Mouse (Mus musculus) C2C12 (cell line): Measurements from ENCODE around the gene Vamp8. TPM values are rescaled to one million over a fixed set of nuclear protein-coding genes. Genes with fewer than 3 reads are reported as not detected.

Experiments used
- H3K27me3 ChIP-seq: one replicate; pipeline ENCODE4 v1.6.1; 2011; ENCODE audit not compliant: control insufficient read depth, insufficient read depth, insufficient read length
- H3K36me3 ChIP-seq: one replicate; pipeline ENCODE4 v1.6.1; 2011; ENCODE audit not compliant: control insufficient read depth, insufficient read depth
- H3K4me3 ChIP-seq: one replicate; pipeline ENCODE4 v1.5.1; 2011; ENCODE audit warnings: mild to moderate bottlenecking, control low read depth; ENCODE audit not compliant: poor library complexity, insufficient read depth, severe bottlenecking
- H3K79me2 ChIP-seq: one replicate; pipeline ENCODE4 v1.6.1; 2011; ENCODE audit not compliant: control insufficient read depth, insufficient read depth
- H3K79me3 ChIP-seq: one replicate; pipeline ENCODE4 v1.6.1; 2011; ENCODE audit warnings: low read depth, control low read depth
- H3ac ChIP-seq: one replicate; pipeline ENCODE3; 2011; ENCODE audit warnings: low read depth; ENCODE audit not compliant: control insufficient read depth, insufficient read length
- CEBPB ChIP-seq: IDR thresholded peaks from one replicate; pipeline ENCODE4 v1.6.1; 2011; ENCODE audit warnings: low read depth, mild to moderate bottlenecking, control low read depth, moderate library complexity
- CTCF ChIP-seq: IDR thresholded peaks from one replicate; pipeline ENCODE4 v1.5.1; 2011; ENCODE audit not compliant: control insufficient read depth, insufficient read depth, insufficient read length
- FOSL1 ChIP-seq: IDR thresholded peaks from one replicate; pipeline ENCODE4 v1.8.0; 2011; ENCODE audit warnings: mild to moderate bottlenecking, low read length; ENCODE audit not compliant: poor library complexity, insufficient read depth, severe bottlenecking
- MAX ChIP-seq: IDR thresholded peaks from one replicate; pipeline ENCODE4 v1.6.1; 2011; ENCODE audit warnings: mild to moderate bottlenecking, control low read depth
- MYOD1 ChIP-seq: IDR thresholded peaks from one replicate; pipeline ENCODE4 v1.6.1; 2011; ENCODE audit warnings: low read depth; ENCODE audit not compliant: control insufficient read depth, insufficient read length
- MYOG ChIP-seq: IDR thresholded peaks from one replicate; pipeline ENCODE4 v1.6.1; 2011; ENCODE audit not compliant: control insufficient read depth, insufficient read length; ENCODE audit errors: extremely low read depth
- USF1 ChIP-seq: IDR thresholded peaks from one replicate; pipeline ENCODE4 v1.6.1; 2011; ENCODE audit warnings: low read depth, mild to moderate bottlenecking, control low read depth, moderate library complexity
- polyA plus RNA-seq: library from polyadenylated mRNA; unstranded; fragments of >200 nt; fragmentation: generic; extraction: Trizol; gene quantifications from one replicate; pipeline ENCODE4 v1.2.1, GENCODE M21; 2012; ENCODE audit warnings: missing spikeins

The Vamp8 gene
- polyA plus RNA-seq, 1 experiment: 147 TPM

DNA sequence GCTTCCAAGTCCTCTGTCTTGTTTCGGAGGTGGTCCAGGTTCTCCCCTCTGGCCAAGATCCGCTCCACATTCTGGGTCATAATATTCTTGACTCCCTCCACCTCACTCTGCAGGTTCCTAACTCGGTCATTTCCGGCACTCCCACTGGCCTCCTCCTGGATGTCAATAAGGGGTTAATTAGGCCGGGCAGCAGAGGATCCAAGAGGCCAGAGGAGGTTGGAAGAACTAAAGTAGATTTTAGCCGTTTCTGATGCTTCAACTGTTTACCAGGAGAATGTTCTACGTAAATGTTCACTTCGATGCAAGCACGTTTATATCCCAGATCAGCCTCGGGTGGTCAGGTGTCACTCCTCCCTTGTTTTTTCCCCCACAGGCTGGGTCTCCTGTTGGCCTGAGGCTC lies 2.2 kb downstream of the Vamp8 start:
- Histone ChIP-seq H3K36me3 (peaks cover 3% of the 10 kb centered on the region), H3K79me3 (no peaks in the 10 kb centered on the region), H3ac (no peak overlapping the region), H3K4me3 (no peak overlapping the region), H3K79me2 (peaks cover 15% of the 10 kb centered on the region), H3K27me3 (no peaks in the 10 kb centered on the region)
- no peak for TF ChIP-seq USF1
- TF ChIP-seq CEBPB: no peak
- TF ChIP-seq MYOD1: no peak
- TF ChIP-seq MAX: no peak
- TF ChIP-seq MYOG: no peak
- no peak for TF ChIP-seq FOSL1
- no peak for TF ChIP-seq CTCF

- peaks cover 15% of the 10 kb centered on the region for H3K79me2 ChIP-seq
- H3K36me3 ChIP-seq: peaks cover 3% of the 10 kb centered on the region
- H3K79me3 ChIP-seq: no peaks in the 10 kb centered on the region
- no peaks in the 10 kb centered on the region for H3K27me3 ChIP-seq
- H3ac ChIP-seq: no peak overlapping the region
- no peak for TF ChIP-seq CTCF
- TF ChIP-seq USF1: no peak
- no peak for TF ChIP-seq CEBPB
- no peak for TF ChIP-seq MYOG
- no peak for TF ChIP-seq MYOD1
- no peak for TF ChIP-seq MAX
- no peak for TF ChIP-seq FOSL1
- H3K4me3 ChIP-seq: no peak overlapping the region
Observed at GRCm38 (mm10) chr6:72387816-72388215, 2.7 kb downstream of the Vamp8 start.

- Histone ChIP-seq H3ac (no peak overlapping the region), H3K79me3 (no peaks in the 10 kb centered on the region), H3K36me3 (peaks cover 3% of the 10 kb centered on the region), H3K27me3 (no peaks in the 10 kb centered on the region), H3K4me3 (no peak overlapping the region), H3K79me2 (peaks cover 15% of the 10 kb centered on the region)
- TF ChIP-seq USF1 (no peak), MAX (no peak), CEBPB (no peak), MYOD1 (no peak), MYOG (no peak), FOSL1 (no peak), CTCF (no peak)
Observed at GRCm38 (mm10) chr6:72386561-72386960, 3.9 kb downstream of the Vamp8 start.

- Histone ChIP-seq H3K27me3 (no peaks in the 10 kb centered on the region), H3K36me3 (peaks cover 3% of the 10 kb centered on the region), H3K4me3 (no peak overlapping the region), H3K79me3 (no peaks in the 10 kb centered on the region), H3ac (no peak overlapping the region), H3K79me2 (peaks cover 15% of the 10 kb centered on the region)
- TF ChIP-seq FOSL1: no peak
- TF ChIP-seq CEBPB: no peak
- TF ChIP-seq MAX: no peak
- no peak for TF ChIP-seq MYOG
- TF ChIP-seq USF1: no peak
- TF ChIP-seq CTCF: no peak
- TF ChIP-seq MYOD1: no peak
Observed at GRCm38 (mm10) chr6:72385258-72385657, 5.2 kb downstream of the Vamp8 start.

- Histone ChIP-seq H3K27me3 (no peaks in the 10 kb centered on the region), H3K79me3 (no peaks in the 10 kb centered on the region), H3K4me3 (no peak overlapping the region), H3K36me3 (peaks cover 3% of the 10 kb centered on the region), H3K79me2 (peaks cover 13% of the 10 kb centered on the region), H3ac (no peak overlapping the region)
- TF ChIP-seq CTCF (no peak), MAX (no peak), USF1 (no peak), CEBPB (no peak), FOSL1 (no peak), MYOG (no peak), MYOD1 (no peak)
Observed at GRCm38 (mm10) chr6:72383952-72384351, 6.6 kb downstream of the Vamp8 start.

GRCm38 (mm10) chr6:72383142-72383820 lies 7.2 kb downstream of the Vamp8 start:
- Histone ChIP-seq H3K79me3 (no peaks in the 10 kb centered on the region), H3K4me3 (no peak overlapping the region)

More at GRCm38 (mm10) chr6:72383142-72383820, 7.2 kb downstream of the Vamp8 start:
- H3K27me3 ChIP-seq: no peaks in the 10 kb centered on the region
- H3K36me3 ChIP-seq: peaks cover 3% of the 10 kb centered on the region
- H3K79me2 ChIP-seq: peaks cover 18% of the 10 kb centered on the region
- H3ac ChIP-seq: no peak overlapping the region
- TF ChIP-seq MYOD1 (no peak), CEBPB (no peak), MYOG (no peak), USF1 (no peak), CTCF (no peak), MAX (no peak), FOSL1 (no peak)
